Mouse (Mus musculus) kidney, postnatal 4 days (tissue): Measurements from ENCODE around the gene 5031410I06Rik.
"Not testable (repeated sequence)": the region's sequence is repeated elsewhere in the genome, so short reads cannot be mapped to it uniquely, and the experiment has no call there.

Experiments
- DNase-seq, 2 experiments: peaks; one replicate each; pipeline ENCODE4 v3.0.0; 2021; ENCODE audit warnings: mixed read lengths in 2 of 2

5031410I06Rik gene

GRCm38 (mm10) chr5:26105262-26105661, at the start of gene 5031410I06Rik:
Gene 5031410I06Rik (minus strand): TSS chr5:26105362.
- not testable (repeated sequence) for DNase-seq

GRCm38 (mm10) chr5:26142891-26143290, 37.7 kb upstream of the 5031410I06Rik start:
- DNase-seq: no peak

- DNase-seq: not testable (repeated sequence)
Observed at GRCm38 (mm10) chr5:26121321-26121720, 16.2 kb upstream of the 5031410I06Rik start, which contains the start of gene Gm10220. Gene Gm10220 (minus strand): TSS chr5:26121421.

GRCm38 (mm10) chr5:26089191-26089590, 16.0 kb downstream of the 5031410I06Rik start, which contains the start of gene Gm10471:
Gene Gm10471 (minus strand): TSS chr5:26089291.
- DNase-seq: not testable (repeated sequence)

- not testable (repeated sequence) for DNase-seq
Observed at GRCm38 (mm10) chr5:26079023-26079422, 26.1 kb downstream of the 5031410I06Rik start.

- no peak for DNase-seq
Observed at GRCm38 (mm10) chr5:26070716-26071115, 34.4 kb downstream of the 5031410I06Rik start.

- not testable (repeated sequence) for DNase-seq
Observed at GRCm38 (mm10) chr5:26058481-26058880, 46.7 kb downstream of the 5031410I06Rik start, which contains the start of gene Gm7347. Gene Gm7347 (minus strand): TSS chr5:26058581.
